Mouse (Mus musculus) liver (tissue): Measurements from ENCODE around the gene Wdr4.
"Not testable (repeated sequence)": the region's sequence is repeated elsewhere in the genome, so short reads cannot be mapped to it uniquely, and the experiment has no call there.

Source experiments
- DNase-seq: peaks from one replicate; pipeline ENCODE4 v3.0.0-alpha.2; 2020; ENCODE audit warnings: mixed read lengths

The Wdr4 gene

DNA sequence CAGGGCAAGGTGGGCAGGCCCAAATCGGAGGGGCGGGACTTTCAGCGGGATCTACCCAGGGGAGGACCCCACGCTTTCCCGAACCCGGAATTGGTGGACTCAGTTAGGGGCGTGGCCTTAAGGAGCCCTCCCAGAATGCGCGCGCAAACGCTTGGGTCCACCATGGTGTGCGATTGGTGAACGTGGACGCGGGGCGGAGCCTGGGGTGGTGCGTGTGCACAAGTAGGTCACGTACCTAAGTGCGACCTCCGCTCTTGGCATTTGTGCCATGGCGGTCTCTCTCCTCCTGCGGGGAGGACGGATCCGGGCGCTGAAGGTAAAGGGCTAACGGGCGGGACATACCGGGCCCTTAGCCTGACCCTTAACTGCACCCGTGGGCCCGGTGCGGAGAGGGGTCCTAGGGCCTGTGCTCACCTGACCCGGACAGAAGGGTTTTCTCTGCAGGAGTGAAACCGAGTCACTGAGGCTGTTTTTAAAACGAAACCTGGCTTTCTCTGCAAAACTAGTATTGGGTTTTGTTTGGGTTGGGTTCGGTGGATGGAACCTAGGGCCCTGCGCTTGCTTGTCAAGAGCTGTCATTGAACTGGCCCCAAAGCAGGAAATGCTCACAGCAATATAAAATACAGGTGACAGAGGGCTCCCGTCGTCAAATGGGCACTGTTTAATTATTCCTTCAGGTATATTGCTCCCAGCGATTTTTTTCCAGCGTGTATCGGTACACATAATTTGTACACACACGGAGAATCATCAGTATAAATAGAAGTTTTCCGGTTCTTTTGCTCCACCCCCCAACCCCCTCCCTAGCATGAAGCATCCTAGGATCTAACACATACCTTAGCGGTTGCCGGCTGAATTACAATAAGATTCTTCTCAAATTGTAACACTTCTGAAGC is at the start of gene Wdr4, which contains the start of gene Ndufv3:
Gene Wdr4, minus strand, starts transcription at position 35 of the 893 bp plus-strand sequence.
Gene Ndufv3, plus strand, starts transcription at position 170 of the 893 bp plus-strand sequence.
- peak; percentile 99 for DNase-seq

GRCm38 (mm10) chr17:31566276-31566675 is 46.5 kb upstream of the Wdr4 start:
- no peak for DNase-seq

GRCm38 (mm10) chr17:31565141-31566056 is 45.6 kb upstream of the Wdr4 start:
- peak; percentile 78 for DNase-seq

- no peak for DNase-seq
Measured at GRCm38 (mm10) chr17:31564858-31565140, 45.0 kb upstream of the Wdr4 start.

GRCm38 (mm10) chr17:31564015-31564857 is 44.5 kb upstream of the Wdr4 start, which contains the start of gene Pknox1:
TSS of gene Pknox1 (plus strand) at chr17:31564734.
- peak; percentile 100 for DNase-seq

- DNase-seq: peak; percentile 56
Measured at GRCm38 (mm10) chr17:31563632-31564014, 43.8 kb upstream of the Wdr4 start.

GRCm38 (mm10) chr17:31559021-31559789 is 39.4 kb upstream of the Wdr4 start:
- DNase-seq: no peak

- no peak for DNase-seq
Measured at GRCm38 (mm10) chr17:31557947-31558542, 38.3 kb upstream of the Wdr4 start.

GRCm38 (mm10) chr17:31557124-31557880 is 37.5 kb upstream of the Wdr4 start:
- DNase-seq: no peak

DNA sequence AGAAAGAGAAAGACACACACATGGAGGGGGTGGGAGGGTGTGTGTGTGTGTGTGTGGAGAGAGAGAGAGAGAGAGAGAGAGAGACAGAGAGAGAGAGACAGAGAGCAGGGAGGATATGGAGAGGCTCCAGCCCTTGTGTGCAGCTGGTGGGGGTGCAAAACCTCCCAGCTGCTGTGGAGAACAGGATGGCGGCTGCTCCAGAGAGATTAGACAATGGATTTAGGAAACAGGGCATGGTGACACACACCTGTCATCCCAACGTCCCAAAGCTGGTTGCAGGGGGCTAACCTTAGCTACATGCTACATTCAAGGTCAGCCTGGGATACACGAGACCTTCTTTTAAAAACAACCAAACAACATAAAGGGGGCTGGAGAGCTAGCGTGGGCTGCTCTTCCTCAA is 36.5 kb upstream of the Wdr4 start:
- no peak for DNase-seq

GRCm38 (mm10) chr17:31552601-31553000 is 32.8 kb upstream of the Wdr4 start:
- not testable (repeated sequence) for DNase-seq

GRCm38 (mm10) chr17:31549389-31549788 is 29.6 kb upstream of the Wdr4 start:
- DNase-seq: no peak

DNA sequence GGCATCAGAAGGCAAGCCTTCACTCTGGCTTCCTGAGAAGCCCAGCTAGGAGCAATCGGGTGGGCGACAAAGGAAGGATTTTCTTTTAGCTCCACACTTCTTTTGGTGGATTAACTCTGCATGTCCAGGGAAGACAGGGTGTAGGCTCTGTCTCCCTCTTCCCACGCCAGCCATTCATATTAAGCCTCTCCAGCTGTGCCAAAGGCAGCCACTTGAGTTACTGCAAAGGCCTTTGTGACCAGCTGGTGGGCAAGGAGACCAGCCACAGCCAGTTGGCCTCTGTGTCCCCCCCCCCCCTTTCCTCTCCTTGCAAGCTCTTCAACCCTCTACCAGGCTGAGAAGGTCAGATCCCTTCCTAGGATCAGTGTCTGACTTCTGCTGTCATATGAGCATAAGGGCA is 28.2 kb upstream of the Wdr4 start:
- no peak for DNase-seq

DNA sequence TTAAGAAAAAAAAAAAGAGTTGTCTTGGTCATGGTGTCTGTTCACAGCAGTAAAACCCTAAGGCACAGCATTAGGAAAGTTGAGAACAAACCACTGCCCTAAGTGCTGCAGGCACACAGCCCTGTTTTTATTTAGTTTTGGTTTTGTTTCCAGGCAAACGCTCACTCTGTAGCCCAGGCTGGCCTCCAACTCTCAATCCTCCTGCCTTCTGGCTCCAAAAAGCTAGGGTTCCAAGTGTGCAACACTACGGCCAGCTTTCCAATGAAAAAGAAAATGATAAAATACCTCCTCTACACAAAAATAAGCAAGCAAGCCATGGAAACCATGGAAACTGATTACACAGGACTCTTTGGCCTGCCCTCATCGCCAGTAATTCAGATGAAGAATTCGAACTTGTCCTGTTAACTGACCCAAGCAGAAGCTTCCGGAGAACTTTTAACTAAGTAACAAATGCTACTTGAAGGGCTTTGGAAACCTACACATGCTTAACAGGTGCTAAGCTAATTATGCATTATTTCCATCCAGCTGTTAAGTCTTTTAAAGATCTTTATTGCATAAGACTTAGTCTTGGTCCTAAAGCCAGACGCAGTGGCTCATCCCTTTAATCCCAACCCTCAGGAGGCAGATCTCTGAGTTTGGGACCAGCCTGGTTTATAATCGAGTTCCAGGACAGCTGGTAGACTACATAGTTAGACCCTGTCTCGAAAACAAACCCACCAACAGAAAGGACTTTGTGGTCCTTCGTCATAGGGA is 26.8 kb upstream of the Wdr4 start:
- DNase-seq: no peak

- DNase-seq: no peak
Measured at GRCm38 (mm10) chr17:31543574-31543973, 23.8 kb upstream of the Wdr4 start.

DNA sequence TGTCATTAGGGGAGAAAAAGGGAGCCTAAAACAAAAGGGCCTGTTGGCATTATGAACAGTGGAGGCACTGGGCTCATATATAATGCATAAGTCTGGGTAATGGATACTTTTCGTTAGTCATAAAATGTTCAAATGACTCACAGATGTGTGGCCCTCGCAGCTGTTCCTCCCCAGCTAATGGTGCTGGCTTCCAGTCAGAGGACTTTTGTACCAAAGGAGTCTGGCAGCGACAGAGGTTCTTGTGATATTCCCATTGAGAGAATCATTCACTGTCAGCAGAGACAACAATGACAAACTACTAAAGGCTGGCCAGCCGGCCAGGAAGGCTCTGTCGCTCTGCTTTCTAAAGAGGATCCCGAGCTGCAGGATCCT is 21.7 kb upstream of the Wdr4 start:
- DNase-seq: no peak

- DNase-seq: no peak
Measured at GRCm38 (mm10) chr17:31540809-31541459, 21.2 kb upstream of the Wdr4 start.

- DNase-seq: no peak
Measured at GRCm38 (mm10) chr17:31540101-31540500, 20.3 kb upstream of the Wdr4 start.

DNA sequence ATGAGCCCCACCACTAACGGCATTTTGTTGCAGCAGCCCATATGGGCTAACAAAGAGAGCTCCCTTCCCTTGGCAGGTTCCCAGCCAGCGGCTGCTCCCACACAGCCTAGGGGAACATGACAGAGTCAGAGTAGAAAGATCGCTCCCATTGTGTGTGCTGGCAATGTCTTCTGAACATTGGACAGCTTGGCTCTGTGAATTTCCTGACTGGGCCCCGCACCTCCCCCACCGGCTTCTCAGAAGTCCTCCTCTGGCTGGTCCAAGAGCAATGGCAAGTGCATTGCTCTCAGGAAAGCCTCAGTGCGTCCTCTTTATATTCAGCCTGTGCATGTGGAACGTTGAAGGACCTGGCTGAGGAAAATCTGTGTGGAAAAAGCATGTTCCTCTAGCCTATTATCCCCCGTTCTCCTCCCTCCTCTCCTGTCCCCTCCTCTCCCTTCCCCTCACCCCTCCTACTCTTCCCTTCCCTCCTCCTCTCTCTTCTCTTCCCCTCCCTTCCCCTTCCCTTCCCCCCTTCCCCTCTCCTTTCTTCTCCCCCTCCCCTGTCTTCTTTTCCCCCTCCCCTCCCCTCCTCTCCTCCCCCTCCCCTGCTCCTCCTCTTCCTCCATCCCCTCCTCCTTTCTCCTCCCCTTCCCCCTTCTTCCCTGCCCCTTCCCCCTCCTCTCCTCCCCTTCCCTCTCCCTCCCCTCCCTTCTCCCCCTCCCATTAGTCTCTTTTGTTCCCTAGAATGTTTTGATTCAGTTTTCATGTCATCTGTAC is 16.3 kb upstream of the Wdr4 start:
- peak; percentile 17 for DNase-seq
